Mouse (Mus musculus): Measurements from ENCODE around the gene Dlx1.
A peak's percentile ranks its signal among the peaks of the same experiment; 100 is the strongest.

The Dlx1 gene

GRCm38 (mm10) chr2:71545401-71545881 lies 17.5 kb downstream of the Dlx1 start:
- DNase-seq (ENCODE audit: inconsistent age in 2 of 2, low spot score in 1 of 2), result peak in 1 of 2 experiments; percentile 70

GRCm38 (mm10) chr2:71545882-71546639 lies 18.1 kb downstream of the Dlx1 start:
- DNase-seq (ENCODE audit: inconsistent age in 2 of 2, low spot score in 1 of 2), result peak; percentile 40 to 78

- DNase-seq (ENCODE audit: inconsistent age in 2 of 2, low spot score in 1 of 2), result peak; percentile 33 to 58
Measured at GRCm38 (mm10) chr2:71546640-71547071, 18.7 kb downstream of the Dlx1 start, which contains the start of gene Dlx2. Gene Dlx2, minus strand, starts transcription at chr2:71546754.

- peak; percentile 68 to 89 for DNase-seq (ENCODE audit: inconsistent age in 2 of 2, low spot score in 1 of 2)
Measured at GRCm38 (mm10) chr2:71547829-71548228, 19.9 kb downstream of the Dlx1 start.

- no peak for DNase-seq (ENCODE audit: inconsistent age in 2 of 2, low spot score in 1 of 2)
Measured at GRCm38 (mm10) chr2:71550330-71550729, 22.4 kb downstream of the Dlx1 start.

GRCm38 (mm10) chr2:71551704-71552103 lies 23.8 kb downstream of the Dlx1 start:
- DNase-seq (ENCODE audit: inconsistent age in 2 of 2, low spot score in 1 of 2), result no peak

GRCm38 (mm10) chr2:71556071-71556470 lies 28.2 kb downstream of the Dlx1 start:
- no peak for DNase-seq (ENCODE audit: inconsistent age in 2 of 2, low spot score in 1 of 2)

GRCm38 (mm10) chr2:71566466-71566865 lies 38.6 kb downstream of the Dlx1 start:
- DNase-seq (ENCODE audit: inconsistent age in 2 of 2, low spot score in 1 of 2), result no peak

- DNase-seq (ENCODE audit: inconsistent age in 2 of 2, low spot score in 1 of 2), result no peak
Measured at GRCm38 (mm10) chr2:71573736-71574135, 45.8 kb downstream of the Dlx1 start.

- DNase-seq (ENCODE audit: inconsistent age in 2 of 2, low spot score in 1 of 2), result no peak
Measured at GRCm38 (mm10) chr2:71577059-71577458, 49.1 kb downstream of the Dlx1 start.

GRCm38 (mm10) chr2:71580632-71581466 lies 52.9 kb downstream of the Dlx1 start:
- peak; percentile 61 to 84 for DNase-seq (ENCODE audit: inconsistent age in 2 of 2, low spot score in 1 of 2)

- no peak for DNase-seq (ENCODE audit: inconsistent age in 2 of 2, low spot score in 1 of 2)
Measured at GRCm38 (mm10) chr2:71581488-71581887, 53.6 kb downstream of the Dlx1 start.

Data from adrenal gland, adult (tissue).